Mouse (Mus musculus) urinary bladder, postnatal 36 days (tissue): Measurements from ENCODE around the gene Plin2.
A peak's percentile ranks its signal among the peaks of the same experiment; 100 is the strongest.

Experiments
- DNase-seq, 2 experiments: peaks; one replicate each; pipeline ENCODE4 v3.0.0; 2022; ENCODE audit warnings: low spot score in 2 of 2, mixed read lengths in 1 of 2

Gene Plin2

GRCm38 (mm10) chr4:86669780-86670201 lies at the start of gene Plin2:
TSS of gene Plin2 (minus strand) at chr4:86670060.
- peak; percentile 80 to 89 for DNase-seq

GRCm38 (mm10) chr4:86718878-86719577 lies 49.2 kb upstream of the Plin2 start:
- DNase-seq: no peak

- DNase-seq: no peak
Measured at GRCm38 (mm10) chr4:86717176-86717575, 47.3 kb upstream of the Plin2 start.

GRCm38 (mm10) chr4:86715341-86715740 lies 45.5 kb upstream of the Plin2 start:
- DNase-seq: no peak

GRCm38 (mm10) chr4:86713518-86713917 lies 43.7 kb upstream of the Plin2 start:
- DNase-seq: no peak

GRCm38 (mm10) chr4:86712751-86713195 lies 42.9 kb upstream of the Plin2 start:
- DNase-seq: peak; percentile 51 to 66

GRCm38 (mm10) chr4:86710666-86711215 lies 40.9 kb upstream of the Plin2 start:
- no peak for DNase-seq

- DNase-seq: no peak
Measured at GRCm38 (mm10) chr4:86710034-86710650, 40.3 kb upstream of the Plin2 start.

- DNase-seq: no peak
Measured at GRCm38 (mm10) chr4:86708801-86709200, 38.9 kb upstream of the Plin2 start.

- DNase-seq: no peak
Measured at GRCm38 (mm10) chr4:86699161-86699865, 29.5 kb upstream of the Plin2 start.

- no peak for DNase-seq
Measured at GRCm38 (mm10) chr4:86696890-86697289, 27.0 kb upstream of the Plin2 start.

GRCm38 (mm10) chr4:86695081-86695480 lies 25.2 kb upstream of the Plin2 start:
- DNase-seq: peak; percentile 52 to 69

- DNase-seq: no peak
Measured at GRCm38 (mm10) chr4:86692931-86693330, 23.1 kb upstream of the Plin2 start.

GRCm38 (mm10) chr4:86691290-86691689 lies 21.4 kb upstream of the Plin2 start:
- no peak for DNase-seq

- no peak for DNase-seq
Measured at GRCm38 (mm10) chr4:86690768-86691167, 20.9 kb upstream of the Plin2 start.

GRCm38 (mm10) chr4:86690194-86690593 lies 20.3 kb upstream of the Plin2 start:
- peak in 1 of 2 experiments; percentile 75 for DNase-seq

- no peak for DNase-seq
Measured at GRCm38 (mm10) chr4:86689056-86689735, 19.3 kb upstream of the Plin2 start.

- DNase-seq: no peak
Measured at GRCm38 (mm10) chr4:86686564-86686963, 16.7 kb upstream of the Plin2 start.

- no peak for DNase-seq
Measured at GRCm38 (mm10) chr4:86686009-86686366, 16.1 kb upstream of the Plin2 start.

GRCm38 (mm10) chr4:86685231-86686008 lies 15.6 kb upstream of the Plin2 start:
- no peak for DNase-seq

- DNase-seq: no peak
Measured at GRCm38 (mm10) chr4:86684806-86685205, 14.9 kb upstream of the Plin2 start.
